Mouse (Mus musculus) thymus, postnatal 10 days (tissue): ENCODE measurements around the gene Snx6.
A peak's percentile ranks its signal among the peaks of the same experiment; 100 is the strongest.
"Not testable (repeated sequence)": the region's sequence is repeated elsewhere in the genome, so short reads cannot be mapped to it uniquely, and the experiment has no call there.

Experiments used
- DNase-seq, 2 experiments: peaks; one replicate each; pipeline ENCODE4 v3.0.0; 2021; ENCODE audit warnings: low spot score in 2 of 2

Gene Snx6

DNA sequence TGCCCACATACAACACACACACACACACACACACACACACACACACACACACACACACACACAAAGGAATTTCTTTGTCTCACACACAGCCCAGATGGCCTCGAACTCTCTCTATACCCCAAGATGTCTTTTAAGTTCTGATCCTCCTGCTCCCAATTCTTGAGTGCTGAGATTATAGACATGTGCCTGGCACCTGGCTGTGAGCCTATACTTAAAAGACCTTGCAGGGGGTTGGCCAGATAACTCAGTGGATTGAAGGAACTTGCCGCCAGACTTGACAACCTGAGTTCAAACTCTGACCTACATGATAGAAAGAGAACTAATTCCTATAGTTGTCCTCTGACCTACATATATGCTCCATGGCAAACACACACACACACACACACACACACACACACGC lies 8.0 kb upstream of the Snx6 start:
- DNase-seq = no peak

DNA sequence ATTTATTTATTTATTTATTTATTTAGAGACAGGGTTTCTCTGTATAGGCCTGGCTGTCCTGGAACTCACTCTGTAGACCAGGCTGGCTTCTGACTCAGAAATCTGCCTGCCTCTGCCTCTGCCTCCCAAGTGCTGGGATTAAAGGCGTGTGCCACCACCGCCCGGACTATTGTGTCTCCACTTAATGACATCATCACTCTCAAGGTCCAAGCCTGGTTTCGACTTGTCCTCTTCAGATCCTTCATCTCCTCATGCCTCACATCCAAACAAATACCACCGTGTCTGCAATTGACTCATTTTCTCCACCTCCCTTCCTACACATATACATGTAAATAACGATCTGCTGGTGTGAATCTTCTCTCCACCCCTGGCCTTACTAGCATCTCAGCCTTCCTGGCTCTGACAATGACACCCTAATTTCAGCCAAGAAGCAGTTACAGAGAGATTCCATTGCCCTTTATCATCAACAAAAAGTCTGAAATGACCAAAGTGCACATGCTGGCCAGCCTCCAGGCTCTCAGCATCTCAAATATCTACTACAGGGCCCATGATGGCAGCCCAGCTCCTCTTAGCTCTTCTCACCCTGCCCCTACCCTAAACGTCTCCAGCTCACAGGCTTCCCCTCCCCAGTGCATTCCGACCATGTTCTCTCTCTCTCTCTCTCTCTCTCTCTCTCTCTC lies 1.2 kb upstream of the Snx6 start:
- no peak for DNase-seq

DNA sequence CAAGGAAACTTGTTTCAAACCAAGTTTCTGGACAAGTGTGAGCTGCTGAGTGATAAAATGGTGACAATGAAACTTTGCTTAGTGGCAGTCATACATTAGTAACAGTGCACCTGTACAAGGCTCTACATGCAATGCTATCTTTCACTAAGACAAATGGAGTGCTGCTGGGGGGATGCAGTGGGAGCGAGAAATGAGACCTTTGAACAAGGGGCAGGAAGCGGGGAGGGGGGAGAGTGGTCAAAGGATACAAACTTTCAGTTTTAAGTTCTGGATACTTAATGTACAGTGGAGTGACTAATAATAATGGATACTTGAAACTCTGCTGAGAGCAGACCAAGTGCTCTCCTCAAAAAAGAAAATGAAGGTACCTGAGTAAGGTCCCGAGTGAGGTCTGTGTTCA lies 1.1 kb downstream of the Snx6 start:
- no peak for DNase-seq

DNA sequence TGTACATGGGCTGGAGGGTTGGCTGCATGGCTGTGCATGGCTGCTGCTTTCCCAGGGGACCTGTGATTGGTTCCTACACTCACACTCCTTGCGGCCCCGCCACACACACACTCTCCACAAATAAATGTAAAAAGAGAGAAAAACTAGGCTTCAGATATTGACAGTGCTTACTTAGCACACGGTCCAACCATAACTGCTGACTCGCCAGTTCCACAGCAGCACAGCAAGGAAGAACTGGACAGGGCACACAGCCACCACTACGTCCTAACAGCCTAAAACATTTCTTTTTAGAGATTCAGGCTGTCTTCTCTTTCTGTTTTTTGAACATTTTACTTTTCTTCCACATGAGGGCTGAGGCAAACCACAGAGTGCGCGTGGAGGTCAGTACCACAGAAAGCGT lies 4.0 kb downstream of the Snx6 start:
- DNase-seq = no peak

DNA sequence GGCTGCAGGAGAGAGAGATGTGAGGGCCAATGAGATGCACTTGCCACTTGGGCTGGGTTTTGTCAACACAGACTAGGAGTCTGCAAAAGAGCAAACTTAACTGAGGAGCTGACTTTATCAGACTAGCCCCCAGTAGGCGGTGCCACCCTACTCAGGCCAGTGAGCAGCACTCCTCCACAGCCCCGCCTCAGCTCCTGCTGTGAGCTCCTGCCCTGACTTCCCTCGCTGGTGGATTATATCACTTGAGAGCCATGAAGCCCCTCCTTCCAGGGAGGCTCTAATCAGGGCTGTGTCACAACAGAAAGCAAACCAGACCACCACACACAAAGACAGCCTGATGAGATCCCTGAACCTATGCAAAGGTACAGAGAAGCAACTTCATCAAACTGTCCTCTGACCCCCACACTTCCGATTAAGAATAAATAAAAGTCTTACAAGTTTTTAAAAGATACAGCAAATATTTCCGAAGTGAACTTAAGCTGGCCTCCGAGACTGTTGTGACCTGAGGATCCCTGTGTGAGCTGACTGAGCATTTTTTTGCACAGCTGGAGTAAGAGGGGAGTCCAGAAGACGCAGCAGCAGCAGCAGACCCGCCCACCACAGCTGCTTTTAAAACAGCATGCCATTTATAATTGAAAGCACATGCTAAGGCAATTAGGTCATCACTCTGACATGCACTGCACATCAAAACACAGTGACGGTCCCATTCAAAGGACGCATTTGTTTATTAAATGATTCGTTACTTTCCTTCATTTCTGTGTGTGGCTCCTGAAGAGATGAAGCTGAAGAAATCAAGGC lies 6.0 kb downstream of the Snx6 start:
- DNase-seq = no peak

DNA sequence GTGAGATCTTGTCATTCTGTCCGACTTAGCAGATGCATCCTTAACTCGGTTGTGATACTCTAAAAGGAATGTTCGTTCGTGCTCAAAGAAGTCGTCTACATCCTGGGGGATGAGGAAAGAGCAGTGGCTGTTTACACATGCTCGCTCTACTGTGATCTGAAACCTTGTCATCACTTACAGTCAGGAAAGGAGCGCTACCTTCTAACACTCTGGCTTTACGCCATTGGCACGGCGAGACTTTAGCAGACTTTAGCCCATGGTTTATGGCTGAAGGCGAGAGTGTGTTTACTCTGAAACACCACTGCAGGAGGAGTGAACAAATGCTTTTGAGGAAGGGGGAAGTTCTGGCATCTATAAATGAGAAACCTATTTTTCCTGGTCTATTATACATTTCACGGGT lies 31.9 kb downstream of the Snx6 start:
- DNase-seq = no peak

DNA sequence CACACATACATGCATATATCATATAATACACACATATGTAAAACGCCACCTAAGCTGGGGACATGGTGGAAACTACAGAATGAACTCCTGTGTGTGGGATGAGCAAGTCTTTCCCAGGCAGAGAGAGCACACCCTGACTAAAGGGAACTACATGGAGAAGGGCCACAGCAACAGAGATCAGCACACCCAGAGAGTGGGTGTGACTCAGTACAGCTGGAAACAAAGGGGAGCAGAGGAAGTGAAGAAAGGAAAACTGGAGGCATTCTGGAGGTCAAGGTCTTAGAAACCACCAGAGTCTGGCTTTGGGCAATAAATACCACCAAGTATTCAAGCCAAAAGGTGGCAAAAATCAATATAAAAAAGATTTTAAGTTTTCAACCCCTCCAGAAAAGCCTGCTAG lies 34.8 kb downstream of the Snx6 start:
- DNase-seq = no peak

DNA sequence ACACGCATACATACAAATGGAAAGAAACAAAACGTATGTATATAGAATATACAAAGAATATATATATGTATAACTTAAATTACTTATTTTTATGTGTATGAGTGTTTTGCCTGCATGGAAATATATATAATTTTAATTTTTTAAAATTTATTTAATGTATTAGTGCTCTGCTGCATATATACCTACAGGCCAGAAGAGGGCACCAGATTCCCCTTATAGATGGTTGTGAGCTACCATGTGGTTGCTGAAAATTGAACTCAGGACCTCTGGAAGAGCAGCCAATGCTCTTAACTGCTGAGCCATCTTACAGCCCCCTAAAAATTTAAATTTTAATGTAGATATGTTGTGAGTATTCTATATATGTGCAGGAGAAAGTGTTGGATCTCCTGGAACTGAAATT lies 36.7 kb downstream of the Snx6 start:
- no peak for DNase-seq

DNA sequence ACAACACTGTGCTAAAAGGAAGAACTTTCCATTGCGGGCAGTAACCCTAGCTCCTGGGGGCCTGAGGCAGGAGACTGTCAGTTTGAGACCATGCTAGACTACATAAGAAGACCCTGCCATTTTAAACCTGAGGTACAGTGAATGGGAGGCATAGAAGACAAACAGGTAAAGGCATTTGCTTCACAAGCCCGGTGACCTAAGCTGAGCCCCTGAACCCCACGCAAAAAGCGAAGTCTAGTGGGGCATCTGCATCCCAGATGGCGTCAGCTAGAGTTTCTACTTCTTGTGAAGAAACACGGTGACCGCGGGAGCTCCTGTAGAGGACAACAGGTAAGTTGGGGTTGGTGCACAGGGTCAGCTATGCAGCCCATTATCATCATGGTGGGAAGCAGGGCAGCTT lies 46.9 kb downstream of the Snx6 start:
- no peak for DNase-seq

DNA sequence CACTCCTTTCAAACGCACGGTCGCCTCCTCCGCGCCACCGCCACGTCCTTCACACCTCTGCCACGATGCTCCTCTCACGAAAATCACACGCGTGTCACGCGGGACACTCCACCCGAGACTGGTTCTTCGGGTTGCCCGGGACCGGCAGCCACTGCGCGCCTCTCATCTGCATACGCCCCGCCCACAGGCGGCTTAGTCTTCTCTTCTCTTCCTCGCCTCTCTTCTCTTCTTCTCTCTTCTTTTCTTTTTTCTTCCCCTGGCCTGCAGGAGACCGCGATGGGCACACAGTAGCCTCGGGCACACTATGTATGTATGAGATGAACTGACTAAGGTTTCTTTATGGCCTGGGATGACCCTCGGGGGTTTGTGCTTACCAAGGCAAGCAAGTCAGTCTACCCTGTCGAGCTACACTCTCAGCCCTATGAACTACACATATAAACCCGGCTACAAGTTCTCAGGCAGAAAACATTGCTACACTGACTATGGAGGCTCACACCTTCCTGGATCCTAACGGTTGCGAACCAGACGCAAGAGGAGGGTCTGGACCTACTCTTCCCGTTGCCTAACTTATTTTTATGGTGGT lies 56.8 kb downstream of the Snx6 start:
- peak in 1 of 2 experiments; percentile 35 for DNase-seq

DNA sequence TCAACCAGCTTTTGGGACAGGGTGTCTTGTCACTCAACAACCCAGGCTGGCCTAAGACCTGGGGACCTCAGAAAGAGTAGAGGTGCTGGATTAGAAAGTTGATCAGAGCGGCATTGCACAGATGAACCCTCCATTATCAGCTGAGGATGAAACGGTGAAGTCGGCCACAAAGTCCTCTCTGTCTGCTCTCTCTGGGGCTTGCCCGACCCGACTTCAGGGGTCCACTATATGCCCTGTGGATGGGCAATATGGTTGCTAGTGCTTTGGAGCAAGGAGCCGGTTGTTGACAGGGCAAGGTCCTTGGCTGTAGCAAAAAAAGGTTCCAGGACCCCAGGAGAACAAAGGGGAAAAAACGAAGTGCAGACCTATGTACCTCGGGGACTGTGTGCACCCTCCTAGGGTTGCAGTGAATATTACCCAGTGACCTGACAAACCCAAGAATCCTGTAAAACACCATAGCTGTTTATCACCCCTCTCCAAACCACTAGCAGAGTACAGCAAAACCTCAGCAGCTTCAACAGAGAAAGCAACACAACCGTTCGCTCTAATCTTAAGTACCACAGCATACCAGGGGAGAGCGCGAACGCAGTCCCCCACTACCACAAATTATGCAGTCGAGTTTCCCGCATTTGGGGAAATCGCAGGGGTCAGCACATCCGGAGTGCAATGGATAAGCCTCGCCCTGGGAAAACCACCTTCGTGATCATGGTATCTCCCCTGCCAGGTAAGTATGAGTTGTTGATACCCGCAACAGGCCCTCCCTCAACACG lies 57.4 kb downstream of the Snx6 start:
- DNase-seq = not testable (repeated sequence)

DNA sequence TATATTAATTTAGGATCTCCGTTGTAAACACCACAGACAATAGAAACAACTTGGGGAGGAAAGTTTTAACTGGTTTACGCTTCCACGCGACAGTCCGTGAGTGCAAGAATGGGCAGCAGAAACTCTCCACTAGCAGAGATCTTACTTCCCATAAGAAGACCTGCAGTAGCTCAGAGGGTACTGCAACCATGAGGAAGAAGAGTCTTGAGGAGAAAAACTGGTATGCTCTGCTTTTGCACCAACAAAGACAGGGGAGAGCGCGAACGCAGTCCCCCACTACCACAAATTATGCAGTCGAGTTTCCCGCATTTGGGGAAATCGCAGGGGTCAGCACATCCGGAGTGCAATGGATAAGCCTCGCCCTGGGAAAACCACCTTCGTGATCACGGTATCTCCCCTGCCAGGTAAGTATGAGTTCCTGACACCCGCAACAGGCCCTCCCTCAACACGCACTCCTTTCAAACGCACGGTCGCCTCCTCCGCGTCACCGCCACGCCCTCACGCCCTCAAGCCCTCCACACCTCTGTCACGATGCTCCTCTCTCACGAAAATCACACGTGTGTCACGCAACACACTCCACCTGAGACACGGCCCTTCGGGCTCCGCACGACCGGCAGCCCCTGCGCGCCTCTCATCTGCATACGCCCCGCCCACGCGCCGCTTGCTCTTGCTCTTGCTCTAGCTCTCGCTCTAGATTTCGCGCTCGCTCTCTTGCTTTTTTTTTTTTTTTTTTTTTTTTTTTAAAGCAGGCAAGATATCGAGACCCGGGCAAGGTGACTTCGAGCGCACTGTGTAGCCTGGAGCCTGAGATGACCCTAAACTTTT lies 61.0 kb downstream of the Snx6 start:
- DNase-seq = peak; percentile 56 to 64

DNA sequence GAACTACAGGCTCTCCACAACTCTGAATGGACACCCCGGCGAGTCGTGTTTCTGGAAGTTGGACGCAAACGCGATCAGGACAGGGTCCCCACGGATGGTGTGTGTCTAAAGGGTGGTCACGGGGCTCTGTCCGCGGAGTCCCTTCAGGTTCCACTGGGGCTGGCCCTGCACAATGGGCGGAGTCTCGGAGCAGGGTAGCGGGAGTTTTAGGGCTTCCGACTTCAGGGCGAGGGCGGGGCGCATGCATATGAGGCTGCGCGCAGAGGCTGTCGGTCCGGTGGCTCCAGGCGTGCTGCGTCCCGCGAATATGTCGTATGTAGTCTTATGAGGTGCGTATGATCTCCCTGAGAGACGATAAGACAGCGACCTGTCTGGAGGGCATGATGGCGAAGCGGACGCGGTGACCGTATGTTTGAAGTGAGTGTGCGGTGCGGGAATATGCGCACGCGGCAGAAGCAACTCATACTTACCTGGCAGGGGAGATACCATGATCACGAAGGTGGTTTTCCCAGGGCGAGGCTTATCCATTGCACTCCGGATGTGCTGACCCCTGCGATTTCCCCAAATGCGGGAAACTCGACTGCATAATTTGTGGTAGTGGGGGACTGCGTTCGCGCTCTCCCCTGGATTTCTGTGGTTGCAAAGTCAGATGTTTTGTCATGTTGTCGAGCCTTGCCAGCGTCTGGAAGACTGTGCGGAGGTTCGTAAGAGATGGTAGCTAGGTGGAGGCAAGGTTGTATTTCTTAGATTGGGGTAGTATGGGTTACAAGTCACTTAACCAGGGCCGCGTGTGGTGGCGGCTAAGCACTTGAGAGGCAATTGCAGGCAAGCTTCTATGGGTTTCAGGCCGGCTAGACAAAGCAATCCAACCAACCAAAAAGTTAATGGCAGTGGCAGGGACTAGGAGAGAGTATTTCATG lies 66.1 kb downstream of the Snx6 start:
- not testable (repeated sequence) for DNase-seq

DNA sequence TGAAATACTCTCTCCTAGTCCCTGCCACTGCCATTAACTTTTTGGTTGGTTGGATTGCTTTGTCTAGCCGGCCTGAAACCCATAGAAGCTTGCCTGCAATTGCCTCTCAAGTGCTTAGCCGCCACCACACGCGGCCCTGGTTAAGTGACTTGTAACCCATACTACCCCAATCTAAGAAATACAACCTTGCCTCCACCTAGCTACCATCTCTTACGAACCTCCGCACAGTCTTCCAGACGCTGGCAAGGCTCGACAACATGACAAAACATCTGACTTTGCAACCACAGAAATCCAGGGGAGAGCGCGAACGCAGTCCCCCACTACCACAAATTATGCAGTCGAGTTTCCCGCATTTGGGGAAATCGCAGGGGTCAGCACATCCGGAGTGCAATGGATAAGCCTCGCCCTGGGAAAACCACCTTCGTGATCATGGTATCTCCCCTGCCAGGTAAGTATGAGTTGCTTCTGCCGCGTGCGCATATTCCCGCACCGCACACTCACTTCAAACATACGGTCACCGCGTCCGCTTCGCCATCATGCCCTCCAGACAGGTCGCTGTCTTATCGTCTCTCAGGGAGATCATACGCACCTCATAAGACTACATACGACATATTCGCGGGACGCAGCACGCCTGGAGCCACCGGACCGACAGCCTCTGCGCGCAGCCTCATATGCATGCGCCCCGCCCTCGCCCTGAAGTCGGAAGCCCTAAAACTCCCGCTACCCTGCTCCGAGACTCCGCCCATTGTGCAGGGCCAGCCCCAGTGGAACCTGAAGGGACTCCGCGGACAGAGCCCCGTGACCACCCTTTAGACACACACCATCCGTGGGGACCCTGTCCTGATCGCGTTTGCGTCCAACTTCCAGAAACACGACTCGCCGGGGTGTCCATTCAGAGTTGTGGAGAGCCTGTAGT lies 76.4 kb downstream of the Snx6 start:
- DNase-seq = not testable (repeated sequence)

DNA sequence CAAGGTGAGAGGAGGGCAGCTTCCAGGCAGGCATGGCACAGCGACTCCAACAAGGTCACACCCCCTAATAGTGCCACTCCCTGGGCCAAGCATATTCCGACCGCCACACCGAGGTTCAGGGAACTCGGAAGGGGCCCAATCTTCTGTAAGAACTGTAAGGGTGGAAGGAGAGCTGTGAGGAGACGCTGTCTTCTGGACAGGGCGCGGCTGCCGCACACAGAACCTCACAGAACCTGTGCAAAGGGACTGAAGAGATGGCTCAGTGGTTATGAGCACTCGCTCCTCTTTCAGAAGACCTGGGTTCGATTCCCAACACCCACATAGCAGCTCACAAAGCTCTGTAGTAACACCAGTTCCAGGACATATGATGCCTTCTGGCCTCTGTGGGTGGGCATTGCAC lies 78.0 kb downstream of the Snx6 start:
- not testable (repeated sequence) for DNase-seq

DNA sequence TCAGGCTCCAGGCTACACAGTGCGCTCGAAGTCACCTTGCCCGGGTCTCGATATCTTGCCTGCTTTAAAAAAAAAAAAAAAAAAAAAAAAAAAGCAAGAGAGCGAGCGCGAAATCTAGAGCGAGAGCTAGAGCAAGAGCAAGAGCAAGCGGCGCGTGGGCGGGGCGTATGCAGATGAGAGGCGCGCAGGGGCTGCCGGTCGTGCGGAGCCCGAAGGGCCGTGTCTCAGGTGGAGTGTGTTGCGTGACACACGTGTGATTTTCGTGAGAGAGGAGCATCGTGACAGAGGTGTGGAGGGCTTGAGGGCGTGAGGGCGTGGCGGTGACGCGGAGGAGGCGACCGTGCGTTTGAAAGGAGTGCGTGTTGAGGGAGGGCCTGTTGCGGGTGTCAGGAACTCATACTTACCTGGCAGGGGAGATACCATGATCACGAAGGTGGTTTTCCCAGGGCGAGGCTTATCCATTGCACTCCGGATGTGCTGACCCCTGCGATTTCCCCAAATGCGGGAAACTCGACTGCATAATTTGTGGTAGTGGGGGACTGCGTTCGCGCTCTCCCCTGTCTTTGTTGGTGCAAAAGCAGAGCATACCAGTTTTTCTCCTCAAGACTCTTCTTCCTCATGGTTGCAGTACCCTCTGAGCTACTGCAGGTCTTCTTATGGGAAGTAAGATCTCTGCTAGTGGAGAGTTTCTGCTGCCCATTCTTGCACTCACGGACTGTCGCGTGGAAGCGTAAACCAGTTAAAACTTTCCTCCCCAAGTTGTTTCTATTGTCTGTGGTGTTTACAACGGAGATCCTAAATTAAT lies 81.5 kb downstream of the Snx6 start:
- DNase-seq = peak; percentile 64 to 79

DNA sequence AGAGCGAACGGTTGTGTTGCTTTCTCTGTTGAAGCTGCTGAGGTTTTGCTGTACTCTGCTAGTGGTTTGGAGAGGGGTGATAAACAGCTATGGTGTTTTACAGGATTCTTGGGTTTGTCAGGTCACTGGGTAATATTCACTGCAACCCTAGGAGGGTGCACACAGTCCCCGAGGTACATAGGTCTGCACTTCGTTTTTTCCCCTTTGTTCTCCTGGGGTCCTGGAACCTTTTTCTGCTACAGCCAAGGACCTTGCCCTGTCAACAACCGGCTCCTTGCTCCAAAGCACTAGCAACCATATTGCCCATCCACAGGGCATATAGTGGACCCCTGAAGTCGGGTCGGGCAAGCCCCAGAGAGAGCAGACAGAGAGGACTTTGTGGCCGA lies 85.0 kb downstream of the Snx6 start:
- DNase-seq = peak in 1 of 2 experiments; percentile 46
